Mouse (Mus musculus): ENCODE measurements around the gene Cyp2j6. TPM values are rescaled to one million over a fixed set of nuclear protein-coding genes. Genes with fewer than 3 reads are reported as not detected.
"Not testable (repeated sequence)": the region's sequence is repeated elsewhere in the genome, so short reads cannot be mapped to it uniquely, and the experiment has no call there.

Gene Cyp2j6
- polyA plus RNA-seq (2015; fragmentation: Nextera tagmentation; extraction: Ambion mirVana): 7.9 and 8.2 TPM in 2 replicates

DNA sequence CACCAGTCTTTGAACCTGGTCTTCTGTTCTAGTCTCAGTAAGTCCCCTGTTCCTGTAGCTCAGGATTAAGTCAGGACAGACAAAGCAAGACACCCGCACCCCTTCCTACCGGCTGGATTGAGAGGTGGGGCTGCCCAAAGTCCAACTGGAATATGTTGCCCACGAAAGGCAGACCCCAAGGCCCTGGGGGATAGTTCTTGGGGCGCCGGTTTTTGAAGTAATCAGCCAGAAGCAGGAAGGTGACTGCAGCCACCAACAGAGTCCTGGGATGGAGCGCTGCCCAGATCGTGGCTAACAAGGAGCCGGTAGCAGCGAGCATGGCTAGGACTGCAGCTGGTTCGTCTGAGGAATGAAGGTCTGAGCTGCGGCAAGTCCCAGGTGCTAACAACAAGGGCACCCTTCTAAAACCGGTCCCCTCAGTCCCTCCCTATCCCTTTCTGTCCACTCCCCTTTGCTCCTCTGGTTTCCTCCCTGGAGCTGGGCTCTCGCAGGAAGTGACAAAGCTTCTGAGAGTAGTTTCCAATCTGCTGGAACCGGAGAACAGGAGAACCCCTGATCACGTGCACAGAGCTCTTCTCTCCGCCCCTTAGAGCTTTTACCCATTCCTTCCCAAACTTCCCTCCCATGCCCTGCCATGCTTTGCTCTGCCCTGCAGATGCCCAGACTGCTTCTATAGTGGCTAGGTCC, at the start of gene Cyp2j6:
TSS of gene Cyp2j6 (minus strand) at position 529 of the 687 bp plus-strand sequence.
- WGBS: 2% methylated on average over 16 of the region's 16 CpGs

DNA sequence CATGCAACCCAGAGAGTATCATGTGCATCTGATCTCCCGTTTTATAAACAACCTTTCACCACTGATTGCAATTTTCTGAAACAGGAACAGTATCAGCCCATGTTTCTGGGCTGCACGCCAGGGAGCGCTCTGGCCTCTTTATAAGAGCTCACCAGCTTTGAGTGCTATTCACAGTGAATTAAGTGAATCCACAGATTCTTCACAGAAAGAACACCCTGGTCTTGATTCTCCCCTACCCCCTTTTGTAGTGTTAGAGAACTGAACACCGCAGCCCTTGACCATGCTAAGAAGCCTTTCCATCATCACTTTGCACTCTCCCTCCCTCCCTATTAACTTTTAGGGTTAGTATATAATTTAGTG, 38.3 kb upstream of the Cyp2j6 start:
- Histone ChIP-seq H3K27ac (0 out of 2 replicates have a peak overlapping the region, but pooled peaks have one; percentile 74), H3K4me1 (peaks cover 9% of the 10 kb centered on the region; the same call in 1 of the 2 replicates), H3K4me3 (peak overlapping the region; percentile 43), H3K27me3 (no peaks in the 10 kb centered on the region), H3K9me3 (no peaks in the 10 kb centered on the region), H3K36me3 (no peaks in the 10 kb centered on the region), H3K9ac (no peak overlapping the region), H3K4me2 (peak overlapping the region; percentile 66)
- 0 out of 2 replicates have a peak, but pooled peaks have one; percentile 40 for ATAC-seq (ENCODE audit: insufficient number of reproducible peaks, low FRiP score, low TSS enrichment, low read depth)
- WGBS: 31% methylated on average over 4 of the region's 4 CpGs

More for the DNA sequence above, at the start of gene Cyp2j6:
- peak within 1 kb of the TSS; percentile 60 for H3K4me3 ChIP-seq
- peak; percentile 90 for ATAC-seq (ENCODE audit: insufficient number of reproducible peaks, low FRiP score, low TSS enrichment, low read depth)
- no peaks in the 10 kb centered on the region for H3K4me1 ChIP-seq
- H3K9me3 ChIP-seq: no peaks in the 10 kb centered on the region
- H3K36me3 ChIP-seq: no peaks in the 10 kb centered on the region
- H3K27me3 ChIP-seq: no peaks in the 10 kb centered on the region
- peak within 1 kb of the TSS; percentile 74 for H3K4me2 ChIP-seq
- H3K9ac ChIP-seq: peak within 1 kb of the TSS; percentile 55
- H3K27ac ChIP-seq: peak within 1 kb of the TSS; percentile 79

DNA sequence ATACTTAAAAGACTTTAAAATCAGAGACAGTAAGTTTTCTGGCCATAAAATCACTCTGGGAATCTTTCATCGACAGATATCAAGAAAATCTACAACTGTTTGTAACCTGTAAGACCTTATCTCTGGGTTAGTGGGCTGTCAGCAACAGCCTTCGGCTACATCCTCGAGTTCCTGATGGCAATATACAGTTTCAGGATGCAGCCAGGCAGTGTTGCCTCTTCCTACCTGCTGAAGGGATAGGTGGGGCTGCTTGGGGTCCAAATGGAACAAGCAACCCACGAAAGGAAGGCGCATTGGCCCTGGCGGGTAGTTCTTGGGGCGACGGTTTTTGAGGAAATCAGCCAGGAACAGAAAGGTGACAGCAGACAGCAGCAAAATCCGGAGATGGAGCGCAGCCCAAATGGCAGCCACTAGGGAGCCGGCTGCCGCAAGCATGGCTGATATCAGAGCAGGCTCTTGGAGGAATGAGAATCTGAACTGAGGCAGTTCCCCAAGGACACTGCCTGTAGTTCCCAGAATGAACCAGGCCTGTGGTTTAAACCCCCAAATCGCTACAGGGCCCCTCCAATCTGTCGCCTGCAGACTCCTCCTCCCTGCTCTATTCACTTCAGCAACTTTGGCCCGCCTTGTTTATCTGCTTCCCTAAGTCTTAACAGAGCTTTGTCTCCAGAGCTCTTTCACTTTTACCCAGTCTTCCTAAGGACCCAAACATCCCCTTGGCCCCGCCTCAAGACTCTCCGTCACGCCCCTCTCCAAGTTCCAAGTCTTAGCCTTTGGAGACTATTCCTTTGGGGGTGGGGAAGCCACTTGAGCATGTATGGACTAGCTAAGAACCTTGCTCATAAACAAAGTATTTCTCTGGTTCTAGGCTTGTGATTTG, 37.7 kb upstream of the Cyp2j6 start, which contains the start of gene Cyp2j9:
TSS of gene Cyp2j9 (minus strand) at position 668 of the 880 bp plus-strand sequence.
- peak within 1 kb of the TSS; percentile 43 for H3K4me3 ChIP-seq
- peak within 1 kb of the TSS; percentile 66 for H3K4me2 ChIP-seq
- ATAC-seq (ENCODE audit: insufficient number of reproducible peaks, low FRiP score, low TSS enrichment, low read depth): peak; percentile 79; the same call in 1 of the 2 replicates
- peak within 1 kb of the TSS; percentile 74; the same call in 1 of the 2 replicates for H3K27ac ChIP-seq
- no peaks in the 10 kb centered on the region for H3K27me3 ChIP-seq
- H3K36me3 ChIP-seq: no peaks in the 10 kb centered on the region
- H3K9ac ChIP-seq: peak within 1 kb of the TSS; percentile 28; the same call in 1 of the 2 replicates
- no peaks in the 10 kb centered on the region for H3K9me3 ChIP-seq
- 6% methylated on average over 18 of the region's 18 CpGs for WGBS
- H3K4me1 ChIP-seq: peaks cover 9% of the 10 kb centered on the region; the same call in 1 of the 2 replicates

DNA sequence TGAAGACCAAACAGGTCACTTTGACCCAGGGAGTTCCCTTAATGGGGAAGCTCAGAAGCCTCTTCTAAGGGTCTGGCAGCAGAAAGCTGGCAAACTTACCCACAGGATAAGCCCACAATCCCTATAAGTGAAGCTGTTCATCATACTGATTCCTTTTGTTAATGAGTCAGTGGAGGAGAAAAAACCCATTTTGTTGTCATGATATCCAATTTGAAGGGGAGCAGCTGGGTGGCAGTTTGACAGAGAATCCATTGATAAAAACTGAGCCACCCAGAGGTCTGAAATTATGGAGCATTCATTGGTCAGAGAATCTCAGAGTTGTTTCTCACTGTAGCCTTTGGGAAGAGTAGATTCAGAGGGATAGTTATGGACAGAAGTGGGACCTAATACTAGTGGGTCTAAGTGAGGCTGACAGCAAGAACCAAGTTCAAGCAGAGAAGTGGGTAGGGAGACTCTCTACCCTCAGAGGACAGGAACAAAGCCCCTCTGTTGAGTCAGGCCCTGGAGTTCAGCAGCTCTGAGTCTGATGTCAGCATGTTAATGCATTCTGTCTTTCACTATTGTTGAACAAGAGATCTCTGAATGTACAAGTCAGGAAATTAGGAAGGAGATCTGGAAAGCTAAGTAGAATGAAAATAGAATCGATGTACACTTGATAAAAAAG, 28.1 kb upstream of the Cyp2j6 start:
- Histone ChIP-seq H3K9me3 (no peaks in the 10 kb centered on the region), H3K4me1 (no peaks in the 10 kb centered on the region), H3K4me2 (no peak overlapping the region), H3K9ac (no peak overlapping the region), H3K4me3 (no peak overlapping the region), H3K36me3 (no peaks in the 10 kb centered on the region), H3K27ac (no peak overlapping the region), H3K27me3 (no peaks in the 10 kb centered on the region)
- no peak for ATAC-seq (ENCODE audit: insufficient number of reproducible peaks, low FRiP score, low TSS enrichment, low read depth)
- 86% methylated on average over 1 of the region's 1 CpGs for WGBS

GRCm38 (mm10) chr4:96580351-96580750, 26.9 kb upstream of the Cyp2j6 start:
- not testable (repeated sequence) for H3K27ac ChIP-seq; ATAC-seq (ENCODE audit: insufficient number of reproducible peaks, low FRiP score, low TSS enrichment, low read depth); H3K9me3 ChIP-seq; H3K4me3 ChIP-seq; H3K36me3 ChIP-seq; H3K4me2 ChIP-seq; H3K27me3 ChIP-seq; H3K9ac ChIP-seq; H3K4me1 ChIP-seq
- WGBS: 46% methylated on average over 6 of the region's 6 CpGs

DNA sequence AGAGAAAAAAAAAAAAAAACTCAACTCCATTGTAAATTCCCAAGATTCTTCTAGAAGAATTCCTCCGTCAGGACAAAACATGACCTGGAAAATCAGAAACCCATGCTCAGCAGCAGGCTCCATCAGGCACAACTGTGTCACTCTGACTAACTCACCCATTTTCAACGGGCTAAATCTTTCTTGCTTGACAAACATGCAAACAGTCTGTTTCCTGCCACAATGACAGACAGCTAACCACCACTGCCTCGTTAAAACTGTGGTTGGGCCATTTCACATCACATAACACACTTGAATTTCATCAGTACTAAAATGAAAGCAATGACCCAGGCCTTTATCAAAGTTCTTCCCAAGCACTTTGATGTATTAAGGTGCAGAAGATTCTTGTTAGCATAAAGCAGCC, 16.0 kb upstream of the Cyp2j6 start:
- Histone ChIP-seq H3K27me3 (no peaks in the 10 kb centered on the region), H3K9me3 (no peaks in the 10 kb centered on the region)
- ATAC-seq (ENCODE audit: insufficient number of reproducible peaks, low FRiP score, low TSS enrichment, low read depth): no peak

GRCm38 (mm10) chr4:96567988-96568387, 14.5 kb upstream of the Cyp2j6 start:
- no peak for ATAC-seq (ENCODE audit: insufficient number of reproducible peaks, low FRiP score, low TSS enrichment, low read depth)
- no peaks in the 10 kb centered on the region for H3K4me1 ChIP-seq
- H3K9me3 ChIP-seq: no peaks in the 10 kb centered on the region
- no peaks in the 10 kb centered on the region for H3K36me3 ChIP-seq
- no peaks in the 10 kb centered on the region for H3K27me3 ChIP-seq
- H3K4me2 ChIP-seq: no peak overlapping the region
- H3K4me3 ChIP-seq: no peak overlapping the region
- H3K27ac ChIP-seq: no peak overlapping the region
- H3K9ac ChIP-seq: no peak overlapping the region
- whole genome bisulfite sequencing: 78% methylated on average over 1 of the region's 1 CpGs

More for the DNA sequence above, 16.0 kb upstream of the Cyp2j6 start:
- no peak overlapping the region for H3K27ac ChIP-seq
- no peak overlapping the region for H3K4me2 ChIP-seq
- WGBS: 34% methylated on average over 3 of the region's 3 CpGs
- no peak overlapping the region for H3K4me3 ChIP-seq
- H3K9ac ChIP-seq: no peak overlapping the region
- no peaks in the 10 kb centered on the region for H3K4me1 ChIP-seq
- H3K36me3 ChIP-seq: no peaks in the 10 kb centered on the region

DNA sequence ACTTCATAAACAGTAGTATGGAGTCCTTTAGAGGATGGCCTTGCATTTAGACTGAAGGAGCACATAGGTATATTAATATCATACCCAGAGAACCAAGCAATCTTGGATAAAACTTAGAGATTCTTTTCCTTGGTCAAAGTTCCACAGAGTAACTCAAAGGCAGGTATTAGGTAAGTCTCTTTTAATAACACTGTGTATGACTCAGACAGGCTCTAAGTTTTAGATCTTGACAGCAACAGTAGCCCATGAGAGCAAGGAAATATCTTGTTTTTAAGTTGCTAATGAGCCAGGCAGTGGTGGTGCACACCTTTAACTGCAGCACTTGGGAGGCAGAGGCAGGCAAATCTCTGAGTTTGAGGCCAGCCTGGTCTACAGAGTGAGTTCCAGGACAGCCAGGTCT, 12.3 kb upstream of the Cyp2j6 start:
- Histone ChIP-seq H3K9ac (no peak overlapping the region), H3K4me2 (no peak overlapping the region), H3K36me3 (no peaks in the 10 kb centered on the region), H3K27ac (no peak overlapping the region), H3K27me3 (no peaks in the 10 kb centered on the region), H3K4me1 (no peaks in the 10 kb centered on the region), H3K9me3 (no peaks in the 10 kb centered on the region), H3K4me3 (no peak overlapping the region)
- ATAC-seq (ENCODE audit: insufficient number of reproducible peaks, low FRiP score, low TSS enrichment, low read depth): no peak

- Histone ChIP-seq H3K4me2 (no peak overlapping the region), H3K27ac (no peak overlapping the region), H3K27me3 (no peaks in the 10 kb centered on the region), H3K9ac (no peak overlapping the region), H3K36me3 (no peaks in the 10 kb centered on the region), H3K4me1 (no peaks in the 10 kb centered on the region), H3K4me3 (no peak overlapping the region), H3K9me3 (no peaks in the 10 kb centered on the region)
- 85% methylated on average over 1 of the region's 1 CpGs for WGBS
- no peak for ATAC-seq (ENCODE audit: insufficient number of reproducible peaks, low FRiP score, low TSS enrichment, low read depth)
These were observed 7.0 kb upstream of the Cyp2j6 start for GRCm38 (mm10) chr4:96560464-96560863.

DNA sequence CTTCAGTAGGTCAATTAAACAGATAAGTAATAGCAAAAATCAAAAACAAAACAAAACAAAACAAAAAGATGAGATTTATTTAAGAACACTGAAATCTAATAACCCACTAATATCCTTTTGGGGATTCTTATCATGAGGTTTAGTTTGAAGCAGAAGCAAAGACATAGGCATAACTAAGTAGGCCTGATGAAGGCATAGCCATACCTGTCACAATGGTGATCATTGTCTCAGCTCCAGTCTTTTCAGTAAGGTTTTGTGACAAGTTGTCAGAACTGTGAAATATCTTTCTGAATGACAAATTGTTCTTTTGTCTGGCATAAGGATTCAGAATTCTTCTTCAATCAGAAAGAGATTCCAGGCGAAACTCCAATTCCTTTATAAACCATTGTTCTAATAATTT, 6.3 kb upstream of the Cyp2j6 start:
- WGBS: 89% methylated on average over 1 of the region's 1 CpGs
- Histone ChIP-seq H3K4me1 (no peaks in the 10 kb centered on the region), H3K9me3 (no peaks in the 10 kb centered on the region), H3K36me3 (no peaks in the 10 kb centered on the region), H3K9ac (no peak overlapping the region), H3K27me3 (no peaks in the 10 kb centered on the region), H3K4me3 (no peak overlapping the region), H3K4me2 (no peak overlapping the region), H3K27ac (no peak overlapping the region)
- no peak for ATAC-seq (ENCODE audit: insufficient number of reproducible peaks, low FRiP score, low TSS enrichment, low read depth)

- no peaks in the 10 kb centered on the region for H3K9me3 ChIP-seq
- no peaks in the 10 kb centered on the region for H3K36me3 ChIP-seq
- no peak overlapping the region for H3K4me3 ChIP-seq
These were observed 1.8 kb downstream of the Cyp2j6 start for GRCm38 (mm10) chr4:96551619-96552018.

More at GRCm38 (mm10) chr4:96551619-96552018, 1.8 kb downstream of the Cyp2j6 start:
- whole genome bisulfite sequencing: 87% methylated on average over 3 of the region's 3 CpGs
- ATAC-seq (ENCODE audit: insufficient number of reproducible peaks, low FRiP score, low TSS enrichment, low read depth): no peak
- H3K27ac ChIP-seq: no peak overlapping the region
- no peak overlapping the region for H3K9ac ChIP-seq
- no peaks in the 10 kb centered on the region for H3K27me3 ChIP-seq
- H3K4me2 ChIP-seq: no peak overlapping the region
- no peaks in the 10 kb centered on the region for H3K4me1 ChIP-seq
